Mouse (Mus musculus) thymus, adult 2 months (tissue): ENCODE measurements around the gene Rtkn2.

Source experiments
- CTCF ChIP-seq: fragments of 200-500 bp; IDR thresholded peaks from 2 replicates; pipeline ENCODE4 v1.5.1; 2012; ENCODE audit warnings: mild to moderate bottlenecking, control low read depth, low read length, moderate library complexity, borderline replicate concordance; ENCODE audit not compliant: control insufficient read depth, poor library complexity, insufficient read depth; ENCODE audit errors: extremely low read depth
- POLR2A ChIP-seq: fragments of 200-500 bp; IDR thresholded peaks from 2 replicates; pipeline ENCODE4 v1.6.1; 2012; ENCODE audit warnings: mild to moderate bottlenecking, low read length, control low read depth, moderate library complexity; ENCODE audit not compliant: control insufficient read depth, poor library complexity, insufficient read depth; ENCODE audit errors: extremely low read depth

DNA sequence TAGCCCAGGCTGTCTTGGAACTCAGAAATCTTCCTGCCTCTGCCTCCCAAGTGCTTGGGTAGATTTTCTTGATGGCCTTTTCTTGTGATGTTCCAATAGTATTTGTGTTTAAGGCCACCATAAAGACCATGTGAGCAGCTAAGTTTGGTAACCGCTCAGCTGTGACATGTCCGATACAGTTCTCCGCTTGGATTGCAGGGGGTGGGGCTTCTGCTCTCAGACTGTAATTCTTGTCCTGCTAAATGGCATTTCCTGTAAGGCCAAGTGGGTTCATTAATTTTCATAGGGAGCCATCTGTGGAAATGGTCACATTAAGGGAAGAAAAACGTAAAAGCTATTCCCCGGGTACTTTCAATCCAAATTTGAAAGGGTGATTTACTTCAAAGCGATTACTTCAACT, 50.7 kb downstream of the Rtkn2 start:
- TF ChIP-seq POLR2A, result no peak
- no peak for TF ChIP-seq CTCF
